Mouse (Mus musculus): ENCODE results near the gene Ddc. TPM values are rescaled to one million over a fixed set of nuclear protein-coding genes. Genes with fewer than 3 reads are reported as not detected.

Gene Ddc
- polyA plus RNA-seq (2012; rRNA removed): 0.18 and 0.19 TPM in 2 replicates

DNA sequence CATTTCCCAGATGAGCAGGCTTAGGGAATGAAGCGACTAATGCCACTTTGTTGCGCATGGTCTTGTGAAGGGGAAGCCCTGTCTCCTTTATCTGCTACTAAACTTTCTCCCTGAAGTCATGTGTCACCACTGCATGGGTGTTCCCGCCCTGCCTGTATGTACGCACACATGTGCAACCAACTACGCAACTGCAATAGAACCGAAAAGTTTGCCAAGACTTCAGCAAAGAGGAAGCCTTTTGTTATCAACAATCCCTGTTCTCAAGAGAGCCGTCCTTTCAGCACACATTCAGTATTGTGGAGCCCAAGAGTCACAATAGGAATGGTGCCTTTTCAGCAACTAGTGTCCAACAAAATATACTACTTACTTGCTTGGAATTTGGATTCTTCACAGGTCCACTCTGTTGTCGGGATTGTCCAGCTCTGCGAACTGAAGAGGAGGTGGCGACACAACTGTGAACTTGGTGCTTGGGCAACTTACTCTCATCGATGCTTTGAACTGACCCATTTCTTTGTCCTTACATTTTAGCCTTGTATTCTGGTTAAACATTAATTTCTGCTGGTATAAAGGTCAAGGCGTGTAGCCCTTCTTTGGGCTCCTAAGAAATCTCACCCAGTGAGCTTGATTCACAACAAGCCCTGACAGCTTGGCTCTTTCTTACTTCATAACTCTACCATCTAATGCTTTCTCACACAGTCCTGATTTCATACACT lies at the start of gene Ddc:
Ddc (minus strand) TSS at position 500 of the 713 bp plus-strand sequence.
- TF ChIP-seq POLR2A (IDR thresholded peaks at IDR 0.05; ENCODE audit: control insufficient read depth, low read depth, low read length) (no peak), CTCF (IDR thresholded peaks at IDR 0.05; ENCODE audit: control insufficient read depth, insufficient read depth, insufficient replicate concordance, low read depth, low read length) (no peak)
- no peak within 1 kb of the TSS for H3K27ac ChIP-seq (ENCODE audit: control insufficient read depth, insufficient read depth, low read depth, low read length)
- no peaks in the 10 kb centered on the region for H3K27me3 ChIP-seq (ENCODE audit: control insufficient read depth, insufficient read depth, low read length)
- H3K4me1 ChIP-seq (ENCODE audit: control insufficient read depth, insufficient read depth, low read length): no peaks in the 10 kb centered on the region
- H3K36me3 ChIP-seq (ENCODE audit: control insufficient read depth, insufficient read depth, low read length): no peaks in the 10 kb centered on the region
- H3K4me3 ChIP-seq (ENCODE audit: control insufficient read depth, low read depth, low read length): no peak within 1 kb of the TSS

DNA sequence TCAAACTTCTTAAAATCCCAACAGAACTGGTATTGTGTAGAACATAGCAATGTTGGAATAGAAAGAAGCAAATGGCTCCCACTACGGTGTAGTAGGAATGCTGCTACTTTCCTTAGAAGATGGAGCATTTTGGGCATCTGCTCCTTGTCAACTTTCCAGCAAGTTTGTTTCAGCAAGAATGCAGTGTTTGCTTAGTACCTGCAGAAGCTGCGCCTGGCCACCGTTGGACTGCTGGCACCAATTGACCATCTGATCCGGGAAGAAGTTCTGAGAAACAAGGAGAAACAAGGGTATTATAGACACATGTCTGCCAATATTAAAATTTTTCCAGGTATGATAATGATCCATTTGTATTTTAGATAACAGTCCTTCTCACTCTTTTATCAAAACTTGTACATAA lies 47.8 kb upstream of the Ddc start:
- no peak overlapping the region for H3K27ac ChIP-seq (ENCODE audit: control insufficient read depth, insufficient read depth, low read depth, low read length)
- TF ChIP-seq CTCF (IDR thresholded peaks at IDR 0.05; ENCODE audit: control insufficient read depth, insufficient read depth, insufficient replicate concordance, low read depth, low read length) (no peak), POLR2A (IDR thresholded peaks at IDR 0.05; ENCODE audit: control insufficient read depth, low read depth, low read length) (no peak)
- no peak overlapping the region for H3K4me3 ChIP-seq (ENCODE audit: control insufficient read depth, low read depth, low read length)
- H3K27me3 ChIP-seq (ENCODE audit: control insufficient read depth, insufficient read depth, low read length): no peaks in the 10 kb centered on the region
- H3K36me3 ChIP-seq (ENCODE audit: control insufficient read depth, insufficient read depth, low read length): no peaks in the 10 kb centered on the region
- H3K4me1 ChIP-seq (ENCODE audit: control insufficient read depth, insufficient read depth, low read length): no peaks in the 10 kb centered on the region

DNA sequence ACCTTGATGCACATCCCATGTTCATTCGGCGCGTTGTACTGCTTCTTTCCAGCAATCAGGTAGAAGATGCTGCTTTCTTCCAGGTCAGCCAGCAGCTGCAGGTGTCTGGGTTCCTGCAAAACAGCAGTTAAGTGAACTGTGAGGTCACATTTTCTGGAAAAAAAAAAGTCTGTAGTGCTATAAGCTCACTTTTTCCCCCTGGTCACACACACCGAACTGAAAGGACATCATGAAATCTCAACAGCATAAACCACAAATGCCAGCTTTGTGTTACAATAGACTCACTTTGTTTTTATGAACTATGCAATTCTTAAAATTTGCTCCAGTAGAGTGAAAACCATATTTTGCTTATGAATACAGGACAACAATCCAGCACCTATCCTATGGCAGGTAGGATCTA lies 46.9 kb upstream of the Ddc start:
- no peak for TF ChIP-seq POLR2A (IDR thresholded peaks at IDR 0.05; ENCODE audit: control insufficient read depth, low read depth, low read length)
- H3K4me1 ChIP-seq (ENCODE audit: control insufficient read depth, insufficient read depth, low read length): no peaks in the 10 kb centered on the region
- no peak overlapping the region for H3K4me3 ChIP-seq (ENCODE audit: control insufficient read depth, low read depth, low read length)
- H3K36me3 ChIP-seq (ENCODE audit: control insufficient read depth, insufficient read depth, low read length): no peaks in the 10 kb centered on the region
- no peak overlapping the region for H3K27ac ChIP-seq (ENCODE audit: control insufficient read depth, insufficient read depth, low read depth, low read length)
- H3K27me3 ChIP-seq (ENCODE audit: control insufficient read depth, insufficient read depth, low read length): no peaks in the 10 kb centered on the region

DNA sequence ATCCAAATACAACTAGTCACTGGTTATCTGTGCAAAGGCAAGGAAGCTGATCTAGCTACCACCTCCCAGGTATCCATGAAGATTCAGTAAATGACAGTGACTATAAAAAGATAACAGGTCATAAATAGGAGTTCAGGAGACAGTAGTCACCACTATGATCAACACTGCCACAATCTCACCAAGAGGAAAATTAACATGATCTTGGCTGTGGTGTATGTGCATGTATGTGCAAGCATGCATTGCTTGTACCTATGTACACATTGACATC lies 46.1 kb upstream of the Ddc start:
- Histone ChIP-seq H3K4me3 (ENCODE audit: control insufficient read depth, low read depth, low read length) (no peak overlapping the region), H3K27me3 (ENCODE audit: control insufficient read depth, insufficient read depth, low read length) (no peaks in the 10 kb centered on the region), H3K4me1 (ENCODE audit: control insufficient read depth, insufficient read depth, low read length) (no peaks in the 10 kb centered on the region), H3K27ac (ENCODE audit: control insufficient read depth, insufficient read depth, low read depth, low read length) (no peak overlapping the region), H3K36me3 (ENCODE audit: control insufficient read depth, insufficient read depth, low read length) (no peaks in the 10 kb centered on the region)
- TF ChIP-seq POLR2A (IDR thresholded peaks at IDR 0.05; ENCODE audit: control insufficient read depth, low read depth, low read length) (no peak), CTCF (IDR thresholded peaks at IDR 0.05; ENCODE audit: control insufficient read depth, insufficient read depth, insufficient replicate concordance, low read depth, low read length) (no peak)

DNA sequence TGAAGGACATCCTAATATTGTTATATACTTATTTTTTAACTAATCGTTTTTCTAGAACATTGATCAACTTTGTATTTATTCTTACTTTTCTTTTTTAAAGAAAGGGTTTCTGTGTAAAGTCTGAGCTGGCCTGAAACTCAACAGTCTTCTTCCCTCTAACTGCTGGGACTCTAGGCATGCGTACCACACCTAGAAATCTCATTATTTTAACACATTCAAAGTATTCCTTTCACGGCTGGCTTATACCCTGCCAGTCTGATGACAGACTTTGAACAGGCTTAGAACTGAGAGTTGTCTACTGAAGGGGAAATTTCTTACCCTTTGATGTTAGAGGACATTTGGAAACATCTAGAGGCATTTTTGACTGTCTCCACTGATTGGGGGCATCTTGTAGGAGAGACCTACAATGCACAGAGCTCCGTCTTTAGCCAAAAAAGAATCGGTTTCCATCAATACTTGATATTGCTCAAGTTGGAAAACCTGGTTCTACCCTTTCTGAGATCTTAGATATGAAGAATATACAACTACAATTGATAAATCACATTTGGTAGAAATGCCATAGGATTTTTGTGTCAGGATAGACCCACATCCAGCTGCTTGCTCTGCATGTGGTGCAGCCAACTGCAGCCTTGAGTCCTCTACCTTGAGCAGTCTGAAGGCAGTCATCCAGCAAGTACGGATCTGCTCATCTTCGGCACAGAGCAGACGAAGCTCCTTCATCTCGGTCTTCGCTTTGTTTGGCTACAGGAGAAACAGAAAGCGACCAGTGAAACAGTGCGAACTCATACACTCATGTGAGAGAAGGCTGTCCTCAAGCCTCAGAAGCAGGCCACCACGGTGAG lies 45.5 kb upstream of the Ddc start:
- Histone ChIP-seq H3K4me1 (ENCODE audit: control insufficient read depth, insufficient read depth, low read length) (no peaks in the 10 kb centered on the region), H3K36me3 (ENCODE audit: control insufficient read depth, insufficient read depth, low read length) (no peaks in the 10 kb centered on the region), H3K27ac (ENCODE audit: control insufficient read depth, insufficient read depth, low read depth, low read length) (no peak overlapping the region), H3K4me3 (ENCODE audit: control insufficient read depth, low read depth, low read length) (no peak overlapping the region), H3K27me3 (ENCODE audit: control insufficient read depth, insufficient read depth, low read length) (no peaks in the 10 kb centered on the region)
- TF ChIP-seq POLR2A (IDR thresholded peaks at IDR 0.05; ENCODE audit: control insufficient read depth, low read depth, low read length) (no peak), CTCF (IDR thresholded peaks at IDR 0.05; ENCODE audit: control insufficient read depth, insufficient read depth, insufficient replicate concordance, low read depth, low read length) (no peak)

DNA sequence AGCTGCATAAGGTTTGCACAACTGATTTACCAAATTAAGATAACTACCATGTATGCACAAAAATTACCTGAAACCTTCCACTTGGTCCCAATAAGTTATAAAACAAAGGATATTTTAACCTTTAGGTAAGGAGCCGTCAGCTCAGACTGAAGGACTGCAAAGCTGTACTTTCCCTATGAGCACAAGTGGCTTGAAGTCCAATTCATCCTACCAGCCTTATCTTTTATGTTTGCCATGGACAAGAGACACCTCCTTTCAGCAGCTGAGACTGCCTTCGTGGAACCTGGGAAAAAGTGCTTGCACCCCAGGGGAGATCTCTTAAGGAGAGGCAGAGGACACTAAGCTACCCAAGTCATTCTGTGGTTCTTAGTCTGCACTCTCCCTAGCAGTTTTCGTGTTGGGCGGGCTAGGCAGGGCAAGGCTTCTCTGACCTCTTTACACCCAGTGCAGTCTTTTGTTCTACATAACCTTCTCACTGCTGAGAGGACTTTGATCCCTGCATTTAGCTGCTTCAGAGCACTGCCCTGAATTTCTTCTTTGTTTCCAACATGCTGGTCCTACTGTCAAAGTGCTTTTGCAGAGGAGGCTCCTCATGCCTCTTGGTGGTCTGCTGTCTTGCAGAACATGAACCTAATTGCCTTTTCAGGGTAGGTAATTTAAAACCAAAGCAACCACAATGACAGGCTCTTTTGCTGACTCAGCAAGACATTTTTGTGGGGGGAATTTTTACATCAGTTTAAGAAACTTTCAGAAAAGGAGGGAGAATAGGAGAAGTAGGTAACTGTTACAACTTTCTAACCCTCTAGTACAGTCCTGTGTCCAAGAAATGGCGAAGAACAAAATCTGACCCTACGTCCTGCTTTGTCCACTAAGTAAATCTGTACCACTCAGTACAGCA lies 44.6 kb upstream of the Ddc start:
- no peaks in the 10 kb centered on the region for H3K36me3 ChIP-seq (ENCODE audit: control insufficient read depth, insufficient read depth, low read length)
- H3K4me3 ChIP-seq (ENCODE audit: control insufficient read depth, low read depth, low read length): no peak overlapping the region
- no peaks in the 10 kb centered on the region for H3K27me3 ChIP-seq (ENCODE audit: control insufficient read depth, insufficient read depth, low read length)
- H3K4me1 ChIP-seq (ENCODE audit: control insufficient read depth, insufficient read depth, low read length): no peaks in the 10 kb centered on the region
- TF ChIP-seq CTCF (IDR thresholded peaks at IDR 0.05; ENCODE audit: control insufficient read depth, insufficient read depth, insufficient replicate concordance, low read depth, low read length) (no peak), POLR2A (IDR thresholded peaks at IDR 0.05; ENCODE audit: control insufficient read depth, low read depth, low read length) (no peak)
- no peak overlapping the region for H3K27ac ChIP-seq (ENCODE audit: control insufficient read depth, insufficient read depth, low read depth, low read length)
